Mouse (Mus musculus): ENCODE results near the gene Reg4. TPM values are rescaled to one million over a fixed set of nuclear protein-coding genes. Genes with fewer than 3 reads are reported as not detected.

The Reg4 gene
- not detected in 2 replicates for polyA plus RNA-seq (2014; fragmentation: Nextera tagmentation; extraction: Ambion mirVana)

DNA sequence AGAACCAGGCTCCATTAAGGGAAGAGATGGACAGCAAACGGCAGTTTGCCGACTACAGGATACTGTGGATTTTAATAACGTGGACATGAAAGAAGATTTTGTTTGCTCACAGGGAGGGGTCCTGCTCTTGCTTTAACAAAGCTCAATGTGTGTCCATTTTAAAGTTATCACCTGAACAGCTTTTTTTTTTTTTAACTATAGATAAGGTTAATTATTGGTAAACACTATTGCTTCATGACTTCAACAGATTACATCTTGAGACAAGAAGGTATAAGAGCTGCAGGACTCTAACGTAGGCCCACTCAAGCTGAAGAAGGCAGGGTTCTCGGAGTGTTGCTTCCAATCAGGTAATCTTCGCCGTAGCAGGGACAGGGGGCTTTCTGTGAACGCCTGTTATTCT lies at the start of gene Reg4:
Gene Reg4 (plus strand): TSS at position 301 of the 400 bp plus-strand sequence.
- Histone ChIP-seq H3K4me3 (replicated peaks; ENCODE audit: low read depth, low read length) (no peak within 1 kb of the TSS), H3K4me2 (ENCODE audit: low read length) (no peak within 1 kb of the TSS), H3K36me3 (ENCODE audit: control insufficient read depth, insufficient read depth, low read length) (no peaks in the 10 kb centered on the region), H3K27me3 (ENCODE audit: control insufficient read depth, insufficient read depth, low read length) (no peaks in the 10 kb centered on the region), H3K9me3 (ENCODE audit: control insufficient read depth, low read length) (no peaks in the 10 kb centered on the region; the same call in 1 of the 2 replicates), H3K27ac (replicated peaks; ENCODE audit: low read depth, low read length) (no peak within 1 kb of the TSS), H3K9ac (replicated peaks; ENCODE audit: low read length) (no peak within 1 kb of the TSS), H3K4me1 (ENCODE audit: control insufficient read depth, insufficient read depth, low read length) (no peaks in the 10 kb centered on the region)
- DNase-seq, result no peak
- ATAC-seq (ENCODE audit: low FRiP score, low TSS enrichment), result no peak
- 84% methylated on average over 8 of the region's 8 CpGs for WGBS

- ATAC-seq (ENCODE audit: low FRiP score, low TSS enrichment) (no peak), DNase-seq (peak; percentile 20)
These were observed 43.6 kb upstream of the Reg4 start for GRCm38 (mm10) chr3:98178340-98178739.

GRCm38 (mm10) chr3:98180805-98181204 lies 41.2 kb upstream of the Reg4 start:
- no peak for ATAC-seq (ENCODE audit: low FRiP score, low TSS enrichment)
- peaks cover 7% of the 10 kb centered on the region; the same call in 1 of the 2 replicates for H3K4me1 ChIP-seq (ENCODE audit: control insufficient read depth, insufficient read depth, low read length)
- H3K27me3 ChIP-seq (ENCODE audit: control insufficient read depth, insufficient read depth, low read length), result no peaks in the 10 kb centered on the region
- no peaks in the 10 kb centered on the region for H3K9me3 ChIP-seq (ENCODE audit: control insufficient read depth, low read length)
- no peak overlapping the region for H3K4me3 ChIP-seq (replicated peaks; ENCODE audit: low read depth, low read length)
- WGBS, result 21% methylated on average over 7 of the region's 7 CpGs
- H3K36me3 ChIP-seq (ENCODE audit: control insufficient read depth, insufficient read depth, low read length), result no peaks in the 10 kb centered on the region
- H3K27ac ChIP-seq (replicated peaks; ENCODE audit: low read depth, low read length), result no peak overlapping the region
- no peak overlapping the region for H3K9ac ChIP-seq (replicated peaks; ENCODE audit: low read length)
- H3K4me2 ChIP-seq (ENCODE audit: low read length), result no peak overlapping the region
- DNase-seq, result peak; percentile 74

More at GRCm38 (mm10) chr3:98178340-98178739, 43.6 kb upstream of the Reg4 start:
- Histone ChIP-seq H3K4me2 (ENCODE audit: low read length) (no peak overlapping the region), H3K9ac (replicated peaks; ENCODE audit: low read length) (no peak overlapping the region), H3K36me3 (ENCODE audit: control insufficient read depth, insufficient read depth, low read length) (no peaks in the 10 kb centered on the region), H3K9me3 (ENCODE audit: control insufficient read depth, low read length) (no peaks in the 10 kb centered on the region; the same call in 1 of the 2 replicates), H3K4me3 (replicated peaks; ENCODE audit: low read depth, low read length) (no peak overlapping the region), H3K27me3 (ENCODE audit: control insufficient read depth, insufficient read depth, low read length) (no peaks in the 10 kb centered on the region), H3K27ac (replicated peaks; ENCODE audit: low read depth, low read length) (no peak overlapping the region), H3K4me1 (ENCODE audit: control insufficient read depth, insufficient read depth, low read length) (no peaks in the 10 kb centered on the region)
- 82% methylated on average over 4 of the region's 4 CpGs for WGBS

- ATAC-seq (ENCODE audit: low FRiP score, low TSS enrichment), result no peak
These were observed 36.7 kb upstream of the Reg4 start for GRCm38 (mm10) chr3:98185163-98185714.

GRCm38 (mm10) chr3:98187777-98188176 lies 34.2 kb upstream of the Reg4 start:
- H3K4me2 ChIP-seq (ENCODE audit: low read length), result no peak overlapping the region
- no peak for DNase-seq
- ATAC-seq (ENCODE audit: low FRiP score, low TSS enrichment), result no peak
- no peaks in the 10 kb centered on the region for H3K36me3 ChIP-seq (ENCODE audit: control insufficient read depth, insufficient read depth, low read length)
- WGBS, result 87% methylated on average over 3 of the region's 3 CpGs
- no peaks in the 10 kb centered on the region for H3K9me3 ChIP-seq (ENCODE audit: control insufficient read depth, low read length)
- H3K9ac ChIP-seq (replicated peaks; ENCODE audit: low read length), result no peak overlapping the region
- peaks cover 7% of the 10 kb centered on the region; the same call in 1 of the 2 replicates for H3K4me1 ChIP-seq (ENCODE audit: control insufficient read depth, insufficient read depth, low read length)
- H3K27ac ChIP-seq (replicated peaks; ENCODE audit: low read depth, low read length), result no peak overlapping the region
- no peaks in the 10 kb centered on the region for H3K27me3 ChIP-seq (ENCODE audit: control insufficient read depth, insufficient read depth, low read length)
- H3K4me3 ChIP-seq (replicated peaks; ENCODE audit: low read depth, low read length), result no peak overlapping the region

More at GRCm38 (mm10) chr3:98185163-98185714, 36.7 kb upstream of the Reg4 start:
- Histone ChIP-seq H3K9me3 (ENCODE audit: control insufficient read depth, low read length) (no peaks in the 10 kb centered on the region), H3K27me3 (ENCODE audit: control insufficient read depth, insufficient read depth, low read length) (no peaks in the 10 kb centered on the region), H3K4me3 (replicated peaks; ENCODE audit: low read depth, low read length) (no peak overlapping the region), H3K27ac (replicated peaks; ENCODE audit: low read depth, low read length) (no peak overlapping the region), H3K4me1 (ENCODE audit: control insufficient read depth, insufficient read depth, low read length) (peaks cover 7% of the 10 kb centered on the region; the same call in 1 of the 2 replicates), H3K36me3 (ENCODE audit: control insufficient read depth, insufficient read depth, low read length) (no peaks in the 10 kb centered on the region), H3K9ac (replicated peaks; ENCODE audit: low read length) (no peak overlapping the region), H3K4me2 (ENCODE audit: low read length) (no peak overlapping the region)
- 50% methylated on average over 10 of the region's 10 CpGs for WGBS
- peak; percentile 26 for DNase-seq

DNA sequence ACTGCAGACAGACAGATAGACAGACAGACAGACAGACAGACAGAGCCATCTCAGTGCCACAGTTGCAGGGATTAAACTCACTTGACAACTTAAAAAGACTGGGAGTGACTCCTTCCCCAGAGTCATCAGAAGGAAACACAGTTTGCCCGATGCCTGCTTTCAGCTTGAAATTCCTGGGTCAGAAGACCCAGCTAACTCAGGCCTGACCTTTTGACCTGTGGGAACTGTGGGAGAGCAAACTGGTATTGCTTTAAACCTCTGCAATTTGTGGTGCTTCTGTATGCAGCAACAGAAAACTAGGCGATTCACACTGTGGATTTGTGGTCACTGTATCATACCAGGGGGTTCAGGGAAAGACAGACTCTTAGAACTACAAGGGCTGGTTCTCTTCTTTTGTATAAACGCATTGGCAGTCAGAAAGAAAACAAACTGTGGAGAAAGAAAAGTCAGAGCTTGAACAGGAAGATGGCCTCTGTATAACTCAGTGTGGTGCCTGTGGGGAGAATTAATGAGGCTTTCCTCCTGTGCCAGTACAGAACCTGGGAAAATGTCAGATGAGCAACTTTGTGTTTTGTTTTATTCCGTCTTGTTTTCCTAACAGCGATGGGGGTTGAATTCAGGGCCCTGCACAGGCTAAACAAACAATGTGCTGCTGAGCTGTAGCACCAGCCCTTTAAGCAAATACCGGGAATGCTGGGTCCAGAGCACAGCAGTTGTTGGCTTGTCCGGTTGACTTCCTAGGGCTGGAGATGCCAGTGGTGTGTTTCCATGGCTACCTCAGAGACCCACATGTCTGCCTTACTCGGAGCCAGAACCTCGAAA lies 24.0 kb upstream of the Reg4 start:
- H3K4me2 ChIP-seq (ENCODE audit: low read length), result no peak overlapping the region
- no peak for ATAC-seq (ENCODE audit: low FRiP score, low TSS enrichment)
- no peaks in the 10 kb centered on the region for H3K9me3 ChIP-seq (ENCODE audit: control insufficient read depth, low read length)
- no peak overlapping the region for H3K27ac ChIP-seq (replicated peaks; ENCODE audit: low read depth, low read length)
- H3K4me3 ChIP-seq (replicated peaks; ENCODE audit: low read depth, low read length), result no peak overlapping the region
- H3K27me3 ChIP-seq (ENCODE audit: control insufficient read depth, insufficient read depth, low read length), result no peaks in the 10 kb centered on the region
- peak; percentile 27 for DNase-seq
- no peaks in the 10 kb centered on the region for H3K36me3 ChIP-seq (ENCODE audit: control insufficient read depth, insufficient read depth, low read length)
- no peaks in the 10 kb centered on the region for H3K4me1 ChIP-seq (ENCODE audit: control insufficient read depth, insufficient read depth, low read length)
- no peak overlapping the region for H3K9ac ChIP-seq (replicated peaks; ENCODE audit: low read length)
- 9% methylated on average over 9 of the region's 9 CpGs for WGBS

GRCm38 (mm10) chr3:98199747-98200146 lies 22.2 kb upstream of the Reg4 start:
- no peaks in the 10 kb centered on the region for H3K9me3 ChIP-seq (ENCODE audit: control insufficient read depth, low read length)
- H3K27me3 ChIP-seq (ENCODE audit: control insufficient read depth, insufficient read depth, low read length), result no peaks in the 10 kb centered on the region
- 61% methylated on average over 5 of the region's 5 CpGs for WGBS
- DNase-seq (no peak), ATAC-seq (ENCODE audit: low FRiP score, low TSS enrichment) (no peak)
- no peaks in the 10 kb centered on the region for H3K36me3 ChIP-seq (ENCODE audit: control insufficient read depth, insufficient read depth, low read length)
- no peak overlapping the region for H3K4me2 ChIP-seq (ENCODE audit: low read length)
- no peak overlapping the region for H3K4me3 ChIP-seq (replicated peaks; ENCODE audit: low read depth, low read length)
- H3K9ac ChIP-seq (replicated peaks; ENCODE audit: low read length), result no peak overlapping the region
- no peak overlapping the region for H3K27ac ChIP-seq (replicated peaks; ENCODE audit: low read depth, low read length)
- H3K4me1 ChIP-seq (ENCODE audit: control insufficient read depth, insufficient read depth, low read length), result no peaks in the 10 kb centered on the region

- H3K4me2 ChIP-seq (ENCODE audit: low read length), result no peak overlapping the region
- WGBS, result 79% methylated on average over 5 of the region's 5 CpGs
- no peak overlapping the region for H3K9ac ChIP-seq (replicated peaks; ENCODE audit: low read length)
- H3K27ac ChIP-seq (replicated peaks; ENCODE audit: low read depth, low read length), result no peak overlapping the region
- H3K9me3 ChIP-seq (ENCODE audit: control insufficient read depth, low read length), result no peaks in the 10 kb centered on the region
- H3K4me3 ChIP-seq (replicated peaks; ENCODE audit: low read depth, low read length), result no peak overlapping the region
- DNase-seq (no peak), ATAC-seq (ENCODE audit: low FRiP score, low TSS enrichment) (no peak)
- no peaks in the 10 kb centered on the region for H3K36me3 ChIP-seq (ENCODE audit: control insufficient read depth, insufficient read depth, low read length)
- no peaks in the 10 kb centered on the region for H3K4me1 ChIP-seq (ENCODE audit: control insufficient read depth, insufficient read depth, low read length)
- H3K27me3 ChIP-seq (ENCODE audit: control insufficient read depth, insufficient read depth, low read length), result no peaks in the 10 kb centered on the region
These were observed 18.7 kb upstream of the Reg4 start for GRCm38 (mm10) chr3:98203282-98203681.

Measured in midbrain, embryonic 14.5 days (tissue).